Mouse (Mus musculus) heart, postnatal 36 days (tissue): Measurements from ENCODE around the gene Mpzl3. TPM values are rescaled to one million over a fixed set of nuclear protein-coding genes. Genes with fewer than 3 reads are reported as not detected.

Source experiments
- total RNA-seq, 2 experiments: library from RNA; stranded (reverse); gene quantifications; 2 replicates each; pipeline ENCODE4 v1.2.3; 2021

The Mpzl3 gene
- total RNA-seq, 2 experiments from 2014 or later = 1.4 to 1.5 TPM

Other genes starting within 250 kb of the Mpzl3 start
- gene Kmt2a, start 173.9 kb upstream of the Mpzl3 start, total RNA-seq = 10 to 100 TPM; 26.1 to 29.7 TPM
- 1,000 to 10,000 TPM; 1,604 to 1,644 TPM for gene Atp5l, start 134.4 kb upstream of the Mpzl3 start, total RNA-seq
- 10 to 100 TPM; 40.7 to 44.8 TPM for gene Ube4a, start 89.6 kb upstream of the Mpzl3 start, total RNA-seq
- not detected for gene Cd3g, start 74.8 kb upstream of the Mpzl3 start, total RNA-seq
- gene Cd3d, start 73.4 kb upstream of the Mpzl3 start, total RNA-seq = under 1 TPM in 1 of 2 experiments, not detected in 1; 0.35 TPM
- under 1 TPM; 0.47 to 0.60 TPM for gene Cd3e, start 45.6 kb upstream of the Mpzl3 start, total RNA-seq
- gene Mpzl2, start 15.4 kb upstream of the Mpzl3 start, total RNA-seq = 1 to 10 TPM in 1 of 2 experiments, under 1 TPM in 1; 0.76 to 1.2 TPM
- gene Jaml, start 24.0 kb downstream of the Mpzl3 start, total RNA-seq = under 1 TPM; 0.19 to 0.24 TPM
- gene Scn2b, start 62.6 kb downstream of the Mpzl3 start, total RNA-seq = 1 to 10 TPM; 1.2 to 1.4 TPM
- gene Scn4b, start 83.2 kb downstream of the Mpzl3 start, total RNA-seq = 1 to 10 TPM; 6.3 to 7.6 TPM
- not detected for gene BC049352, start 126.8 kb downstream of the Mpzl3 start, total RNA-seq
- gene Tmprss4, start 148.9 kb downstream of the Mpzl3 start, total RNA-seq = not detected
- 1 to 10 TPM; 1.7 to 2.4 TPM for gene Il10ra, start 214.0 kb downstream of the Mpzl3 start, total RNA-seq